Mouse (Mus musculus): ENCODE data around the gene Sh3pxd2a.

Sh3pxd2a gene

GRCm38 (mm10) chr19:47314076-47314941 lies 149.9 kb downstream of the Sh3pxd2a start:
- no peak for DNase-seq (ENCODE audit: low read depth)

GRCm38 (mm10) chr19:47313387-47314075 lies 150.7 kb downstream of the Sh3pxd2a start:
- DNase-seq (ENCODE audit: low read depth), result no peak

DNA sequence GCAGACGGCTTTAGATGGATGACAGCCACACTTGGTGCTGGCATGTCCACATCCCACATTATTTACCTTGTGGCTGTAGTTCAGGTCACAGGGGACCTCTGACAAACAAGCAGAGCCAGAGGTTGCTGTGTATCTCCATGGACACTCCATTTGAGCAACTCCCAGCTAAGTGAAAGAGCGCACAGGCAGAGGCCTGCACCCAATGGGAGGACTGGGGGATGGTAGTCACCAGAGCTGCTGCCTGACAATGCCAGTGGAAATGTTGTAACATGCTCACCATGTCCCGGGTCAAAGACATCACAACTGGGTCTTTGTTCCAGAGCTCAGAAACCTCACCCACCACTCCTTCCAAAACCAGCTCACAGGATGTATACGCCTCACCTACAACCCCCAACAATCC lies 153.0 kb downstream of the Sh3pxd2a start:
- DNase-seq (ENCODE audit: low read depth), result no peak

- DNase-seq (ENCODE audit: low read depth), result no peak
Observed at GRCm38 (mm10) chr19:47309824-47310223, 154.4 kb downstream of the Sh3pxd2a start.

- DNase-seq (ENCODE audit: low read depth), result no peak
Observed at GRCm38 (mm10) chr19:47306917-47307315, 157.3 kb downstream of the Sh3pxd2a start.

- no peak for DNase-seq (ENCODE audit: low read depth)
Observed at GRCm38 (mm10) chr19:47306128-47306916, 157.9 kb downstream of the Sh3pxd2a start.

DNA sequence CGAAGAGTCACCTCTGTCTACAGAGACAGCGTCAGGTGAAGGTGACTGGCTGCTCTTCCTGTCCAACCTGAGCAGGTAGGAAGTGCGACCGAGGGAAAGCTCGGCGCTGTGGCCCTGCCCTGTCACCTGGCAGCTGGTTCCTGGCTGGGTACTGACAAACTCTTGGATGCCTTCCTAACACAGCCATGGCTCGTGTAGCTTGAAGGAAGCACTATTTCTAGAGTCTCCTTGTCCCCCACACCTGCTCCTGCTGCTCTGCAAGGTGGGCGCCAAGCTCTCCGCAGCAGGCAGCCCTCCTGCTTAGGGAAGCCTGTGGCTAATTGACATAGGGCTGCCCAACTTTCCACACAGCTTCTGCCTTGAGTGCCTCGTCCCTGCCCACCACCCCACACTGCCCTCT lies 158.8 kb downstream of the Sh3pxd2a start:
- DNase-seq (ENCODE audit: low read depth), result no peak

DNA sequence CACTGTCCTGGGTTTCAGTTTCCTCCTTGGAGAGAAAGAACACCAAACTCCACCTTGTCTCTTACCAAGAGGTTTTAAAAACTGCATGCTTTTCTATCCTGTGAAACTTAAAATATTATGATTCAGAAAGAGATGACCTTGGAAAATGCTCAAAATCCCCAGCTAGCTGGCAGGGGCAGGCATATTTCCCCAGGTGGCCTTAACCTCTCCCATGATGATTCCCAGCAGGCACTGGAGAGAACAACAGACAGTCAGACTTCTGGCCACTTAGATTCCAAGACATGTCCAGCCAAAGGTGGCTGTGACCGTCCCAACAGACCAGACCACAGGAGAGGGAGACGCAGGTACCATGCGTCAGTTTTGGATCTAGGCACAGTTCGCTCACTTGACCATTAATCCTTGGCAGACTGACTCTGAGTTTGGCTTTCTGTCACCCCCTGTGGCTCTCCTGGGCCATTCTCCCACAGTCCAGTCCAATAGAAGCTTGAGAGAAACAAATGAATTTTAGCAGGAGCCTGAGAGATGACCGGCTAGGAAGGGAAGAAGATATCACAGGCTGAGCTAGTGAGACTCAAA lies 159.9 kb downstream of the Sh3pxd2a start:
- DNase-seq (ENCODE audit: low read depth), result no peak

- DNase-seq (ENCODE audit: low read depth), result no peak
Observed at GRCm38 (mm10) chr19:47303128-47303527, 161.1 kb downstream of the Sh3pxd2a start.

DNA sequence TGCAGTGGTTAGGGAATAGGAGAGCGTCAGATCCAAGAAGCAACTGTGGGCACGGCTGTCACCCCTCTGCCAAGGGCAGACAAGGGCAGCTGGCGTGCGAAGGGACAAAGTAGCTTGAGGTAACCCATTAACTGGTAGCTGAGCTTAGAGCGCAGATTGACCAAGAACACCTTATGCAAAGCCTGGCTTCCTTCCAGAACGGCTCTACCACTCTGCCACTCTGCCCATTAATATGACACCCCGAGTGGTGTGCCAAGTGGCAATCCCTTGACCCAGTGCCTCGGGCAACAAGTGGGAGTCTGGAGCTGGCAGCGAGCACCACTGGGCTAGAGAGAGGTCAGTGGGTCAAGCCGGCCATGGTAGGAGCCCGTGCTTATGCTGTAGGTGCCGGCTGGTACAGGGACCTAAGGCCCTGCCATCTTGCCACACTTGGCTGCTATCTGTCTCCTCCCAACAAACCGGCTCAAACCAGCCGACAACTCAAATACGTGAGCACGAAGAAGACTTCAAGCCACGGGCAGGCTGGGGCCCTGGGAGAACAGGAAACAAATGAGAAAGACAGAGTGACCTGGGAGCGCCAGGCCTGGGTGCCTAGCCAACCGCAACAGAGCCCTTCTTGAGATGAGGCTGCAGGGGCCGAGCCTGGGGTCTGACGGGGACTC lies 161.9 kb downstream of the Sh3pxd2a start:
- DNase-seq (ENCODE audit: low read depth), result no peak

GRCm38 (mm10) chr19:47301303-47302190 lies 162.7 kb downstream of the Sh3pxd2a start:
- no peak for DNase-seq (ENCODE audit: low read depth)

GRCm38 (mm10) chr19:47298100-47298499 lies 166.1 kb downstream of the Sh3pxd2a start:
- DNase-seq (ENCODE audit: low read depth), result no peak

- DNase-seq (ENCODE audit: low read depth), result no peak
Observed at GRCm38 (mm10) chr19:47292451-47292951, 171.7 kb downstream of the Sh3pxd2a start.

- DNase-seq (ENCODE audit: low read depth), result no peak
Observed at GRCm38 (mm10) chr19:47291307-47292080, 172.7 kb downstream of the Sh3pxd2a start.

- DNase-seq (ENCODE audit: low read depth), result no peak
Observed at GRCm38 (mm10) chr19:47286886-47287450, 177.2 kb downstream of the Sh3pxd2a start.

DNA sequence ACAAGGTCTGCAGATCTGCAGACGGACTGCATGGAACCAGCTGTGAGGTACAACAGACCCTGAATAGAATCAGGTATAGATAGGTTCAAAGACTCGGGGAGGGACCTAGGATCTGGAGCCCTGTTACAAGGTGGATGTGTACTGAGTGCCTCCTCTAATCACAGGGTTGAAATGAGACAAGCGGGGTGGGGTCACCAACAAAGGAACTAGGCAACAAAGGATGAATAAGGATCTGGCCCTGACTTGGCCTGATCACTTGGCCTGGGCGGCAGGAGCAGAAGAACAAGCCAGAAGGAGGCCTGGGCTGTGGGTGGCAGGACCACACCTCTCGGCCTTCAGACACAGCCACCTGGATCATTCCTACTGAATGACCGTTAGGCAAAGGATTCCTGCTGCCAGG lies 178.6 kb downstream of the Sh3pxd2a start:
- no peak for DNase-seq (ENCODE audit: low read depth)

DNA sequence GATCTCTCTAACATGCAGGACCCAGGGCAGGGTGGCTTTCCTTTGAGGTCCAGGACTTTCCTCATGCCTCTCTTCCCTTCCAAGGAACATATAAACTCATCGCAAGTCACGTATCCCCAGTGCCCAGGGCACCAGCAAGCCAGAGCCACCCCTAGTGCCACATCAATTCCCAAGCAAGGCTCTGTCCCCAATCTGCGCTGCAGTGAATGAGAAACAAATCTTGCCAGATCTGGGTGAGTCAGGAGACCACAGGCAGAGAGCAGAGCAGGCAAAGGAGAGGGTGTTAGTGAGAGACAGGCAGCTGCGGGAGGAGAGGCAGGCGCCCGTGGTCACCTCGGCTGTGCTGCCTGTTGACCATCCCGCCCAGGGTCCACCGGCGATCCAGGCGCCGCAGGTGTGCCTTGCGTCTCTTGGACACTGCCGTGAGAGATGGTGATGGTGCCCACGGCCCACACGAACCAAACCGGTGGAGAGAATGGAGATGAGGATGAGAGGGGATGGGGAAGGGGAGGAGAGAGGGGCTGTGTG lies 181.4 kb downstream of the Sh3pxd2a start:
- DNase-seq (ENCODE audit: low read depth), result no peak

DNA sequence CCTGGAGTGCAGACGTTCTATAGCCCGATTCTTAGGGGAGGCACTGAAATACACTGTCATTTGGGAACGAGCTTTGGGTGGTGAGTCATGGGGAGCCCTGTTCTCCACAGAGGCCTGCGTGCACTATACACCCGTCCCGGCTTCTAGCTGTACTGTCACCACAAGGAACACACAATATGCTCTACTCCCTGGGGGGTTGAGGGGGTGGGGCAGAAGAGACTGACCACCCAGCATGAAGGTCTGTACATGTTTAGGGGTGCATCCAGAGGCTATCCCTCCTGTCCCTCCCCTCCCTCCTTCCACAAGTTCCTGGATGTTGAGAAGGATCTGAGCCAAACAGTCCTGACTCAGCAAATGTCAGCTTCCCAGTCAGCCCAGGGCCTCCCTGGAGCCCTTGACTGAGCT lies 182.1 kb downstream of the Sh3pxd2a start:
- DNase-seq (ENCODE audit: low read depth), result no peak

- DNase-seq (ENCODE audit: low read depth), result no peak
Observed at GRCm38 (mm10) chr19:47280894-47281293, 183.3 kb downstream of the Sh3pxd2a start.
